Mouse (Mus musculus): Measurements from ENCODE around the gene Yeats4. TPM values are rescaled to one million over a fixed set of nuclear protein-coding genes. Genes with fewer than 3 reads are reported as not detected.

Gene Yeats4
- 49.2 and 56.2 TPM in 2 replicates for polyA plus RNA-seq (2015; fragmentation: Nextera tagmentation; extraction: Ambion mirVana)

DNA sequence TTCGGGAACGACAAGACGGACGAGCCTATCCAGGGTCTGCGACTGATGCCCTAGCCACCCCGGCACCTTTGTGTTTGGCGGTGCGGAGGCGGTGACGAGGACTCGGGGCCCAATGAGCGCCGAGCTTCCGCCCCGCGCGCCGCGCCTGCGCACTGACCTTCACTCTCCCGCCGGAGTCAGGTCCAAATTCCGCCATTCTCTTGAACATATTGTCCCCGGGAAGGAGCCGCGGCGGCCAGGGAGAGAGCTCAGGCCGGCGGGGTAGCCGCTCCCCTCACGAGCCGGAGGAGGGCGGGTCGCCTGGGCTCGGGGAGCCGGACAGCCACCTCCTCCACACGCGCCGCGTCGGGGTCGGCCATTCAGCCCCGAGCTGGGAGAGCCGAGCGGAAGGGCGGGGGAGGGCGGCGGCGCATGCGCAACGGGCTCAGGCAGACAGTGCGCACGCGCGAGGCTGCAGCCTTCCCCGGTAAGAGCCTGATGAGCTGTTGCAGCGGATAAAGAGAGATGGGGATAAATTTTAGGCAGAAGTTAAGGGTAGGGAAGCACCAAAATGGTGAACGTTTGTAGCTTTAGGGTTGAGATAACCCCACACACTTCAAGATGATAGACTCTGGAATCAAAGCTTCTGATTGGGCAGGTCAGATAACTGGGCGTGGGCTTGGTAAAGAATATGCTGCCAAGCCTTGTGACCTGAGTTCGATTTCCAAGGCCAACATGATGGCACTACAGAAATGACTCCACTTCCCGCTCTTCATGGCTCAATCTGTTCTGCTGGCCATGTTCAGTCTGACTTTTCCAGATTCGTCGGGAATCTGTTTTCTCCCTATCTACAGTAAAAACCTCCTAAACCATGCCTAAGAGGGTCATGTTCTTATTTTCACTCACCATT is at the start of gene Yeats4:
Yeats4 (minus strand) TSS at position 406 of the 889 bp plus-strand sequence.
- peak within 1 kb of the TSS; percentile 95 for H3K27ac ChIP-seq
- WGBS (ENCODE audit: insufficient replicate concordance), result 1% methylated on average over 59 of the region's 63 CpGs
- H3K27me3 ChIP-seq, result no peaks in the 10 kb centered on the region
- H3K9me3 ChIP-seq (replicated peaks), result no peaks in the 10 kb centered on the region
- H3K36me3 ChIP-seq, result peaks cover 36% of the 10 kb centered on the region
- ATAC-seq (ENCODE audit: low read depth) (peak; percentile 97), DNase-seq (peak; percentile 94)
- peak within 1 kb of the TSS; percentile 92 for H3K9ac ChIP-seq
- H3K4me3 ChIP-seq (replicated peaks), result peak within 1 kb of the TSS; percentile 81
- peak within 1 kb of the TSS; percentile 89 for H3K4me2 ChIP-seq
- H3K4me1 ChIP-seq (replicated peaks), result peaks cover 28% of the 10 kb centered on the region

DNA sequence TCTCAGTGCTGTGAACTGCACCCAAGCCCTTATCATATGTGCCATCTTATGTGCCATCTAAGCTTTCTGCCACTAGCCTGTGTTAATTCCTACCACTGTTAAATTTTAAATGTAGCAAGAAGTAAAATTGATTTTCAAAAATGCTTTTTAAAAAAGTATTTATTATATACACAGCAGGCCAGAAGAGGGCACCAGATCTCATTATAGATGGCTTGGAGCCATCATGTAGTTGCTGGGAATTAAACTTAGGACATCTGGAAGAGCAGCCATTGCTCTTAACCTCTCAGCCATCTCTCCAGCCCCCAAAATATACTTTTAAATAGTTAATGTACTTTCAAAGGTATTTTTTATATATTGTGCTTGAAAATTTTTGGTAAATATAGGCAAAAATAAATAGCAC is 47.7 kb upstream of the Yeats4 start:
- no peak overlapping the region for H3K27ac ChIP-seq
- no peak for DNase-seq
- no peak overlapping the region for H3K4me3 ChIP-seq (replicated peaks)
- H3K4me1 ChIP-seq (replicated peaks), result no peaks in the 10 kb centered on the region
- no peaks in the 10 kb centered on the region for H3K36me3 ChIP-seq
- no peak for ATAC-seq (ENCODE audit: low read depth)
- no peaks in the 10 kb centered on the region for H3K9me3 ChIP-seq (replicated peaks)
- no peak overlapping the region for H3K4me2 ChIP-seq
- no peaks in the 10 kb centered on the region for H3K27me3 ChIP-seq
- H3K9ac ChIP-seq, result no peak overlapping the region

DNA sequence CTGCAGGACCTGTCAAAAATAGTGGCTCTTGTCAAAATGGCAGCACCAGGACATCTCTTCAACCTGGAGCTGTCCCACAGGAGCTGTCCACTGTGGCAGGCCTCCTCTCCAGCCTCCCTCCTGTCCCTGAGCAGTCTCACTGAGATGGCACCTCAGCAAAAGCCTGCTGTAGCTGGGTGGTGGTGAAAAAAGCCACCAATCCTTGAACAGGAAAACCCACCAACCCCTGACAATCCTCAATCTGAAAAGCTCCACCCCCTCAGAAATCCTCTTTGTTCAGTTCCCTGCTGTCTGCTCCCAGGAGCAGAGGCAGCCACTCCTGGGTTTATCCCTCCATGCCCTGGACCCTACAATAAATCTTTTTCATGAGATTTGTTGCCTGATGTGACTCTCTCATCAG is 35.6 kb upstream of the Yeats4 start:
- Histone ChIP-seq H3K27me3 (no peaks in the 10 kb centered on the region), H3K4me1 (replicated peaks) (no peaks in the 10 kb centered on the region), H3K9me3 (replicated peaks) (no peaks in the 10 kb centered on the region), H3K36me3 (no peaks in the 10 kb centered on the region), H3K27ac (no peak overlapping the region), H3K9ac (no peak overlapping the region), H3K4me2 (no peak overlapping the region), H3K4me3 (replicated peaks) (no peak overlapping the region)
- ATAC-seq (ENCODE audit: low read depth), result no peak
- no peak for DNase-seq

DNA sequence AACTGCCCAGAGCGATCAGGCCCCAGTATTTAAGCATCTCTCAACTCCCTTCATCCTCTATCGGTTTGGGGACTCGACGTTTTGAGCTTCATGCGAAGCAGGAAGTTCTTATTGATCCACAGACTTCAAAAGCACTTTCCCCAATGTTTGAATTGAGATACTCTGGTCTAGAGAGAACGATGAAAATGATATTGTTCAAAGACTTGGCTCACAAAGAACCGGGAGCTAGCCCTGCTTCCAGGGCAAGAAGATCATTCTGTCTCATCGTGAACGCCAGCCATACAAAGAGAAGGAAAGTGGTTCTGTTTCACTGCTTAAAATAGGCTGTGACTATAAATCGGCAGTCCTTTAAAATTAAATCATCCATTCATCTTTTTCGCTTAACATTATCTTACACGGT is 14.3 kb upstream of the Yeats4 start, which contains the start of gene 9530003J23Rik:
9530003J23Rik (minus strand) TSS at position 101 of the 400 bp plus-strand sequence.
- peaks cover 3% of the 10 kb centered on the region; the same call in 1 of the 2 replicates for H3K4me1 ChIP-seq (replicated peaks)
- H3K9ac ChIP-seq, result no peak within 1 kb of the TSS
- H3K27ac ChIP-seq, result no peak within 1 kb of the TSS
- H3K4me2 ChIP-seq, result no peak within 1 kb of the TSS
- no peaks in the 10 kb centered on the region for H3K36me3 ChIP-seq
- no peak within 1 kb of the TSS for H3K4me3 ChIP-seq (replicated peaks)
- 67% methylated on average over 12 of the region's 12 CpGs for WGBS (ENCODE audit: insufficient replicate concordance)
- no peak for DNase-seq
- no peaks in the 10 kb centered on the region for H3K9me3 ChIP-seq (replicated peaks)
- H3K27me3 ChIP-seq, result no peaks in the 10 kb centered on the region
- no peak for ATAC-seq (ENCODE audit: low read depth)

DNA sequence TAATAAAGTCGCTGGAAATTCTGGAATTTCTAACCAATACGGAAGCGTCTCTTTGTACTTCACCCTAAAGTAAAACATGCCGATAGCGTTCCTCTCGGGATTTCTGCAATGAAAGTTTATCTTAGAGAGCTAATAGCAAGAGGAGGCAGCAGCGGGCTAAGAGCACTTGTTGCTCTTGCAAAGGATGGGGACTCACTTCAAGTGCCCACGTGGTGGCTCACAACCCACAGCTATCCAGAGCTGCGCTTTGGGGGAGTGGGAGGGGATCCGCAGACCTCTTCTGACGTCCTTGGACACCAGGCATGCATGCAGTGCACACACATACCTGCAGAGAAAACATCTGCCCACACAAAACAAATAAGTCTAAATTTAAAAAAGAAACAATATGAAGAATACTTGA is 11.6 kb upstream of the Yeats4 start:
- H3K36me3 ChIP-seq, result no peaks in the 10 kb centered on the region
- H3K27me3 ChIP-seq, result no peaks in the 10 kb centered on the region
- 59% methylated on average over 11 of the region's 11 CpGs for WGBS (ENCODE audit: insufficient replicate concordance)
- no peak for DNase-seq
- H3K9ac ChIP-seq, result no peak overlapping the region
- no peak overlapping the region for H3K27ac ChIP-seq
- H3K4me2 ChIP-seq, result no peak overlapping the region
- no peak for ATAC-seq (ENCODE audit: low read depth)
- no peak overlapping the region for H3K4me3 ChIP-seq (replicated peaks)
- no peaks in the 10 kb centered on the region for H3K9me3 ChIP-seq (replicated peaks)
- peaks cover 3% of the 10 kb centered on the region; the same call in 1 of the 2 replicates for H3K4me1 ChIP-seq (replicated peaks)

DNA sequence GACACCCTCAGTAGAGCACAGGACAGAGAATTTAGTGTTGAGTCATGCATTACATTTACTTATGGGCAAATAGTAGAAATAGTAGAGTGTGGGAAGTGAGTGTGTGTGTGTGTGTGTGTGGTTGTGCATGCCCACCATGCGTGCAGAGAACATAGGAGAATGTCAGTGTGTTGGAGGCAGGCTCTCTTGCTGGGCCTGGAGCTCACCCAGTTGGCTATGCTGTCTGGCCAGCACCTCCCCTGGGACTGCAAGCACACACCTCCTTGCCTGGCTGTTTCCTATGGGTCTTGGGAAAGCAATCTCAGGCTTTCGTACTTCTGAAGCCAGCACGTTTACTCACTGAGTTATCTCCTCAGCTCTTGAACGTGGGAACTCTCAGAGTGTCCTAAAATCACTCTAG is 10.5 kb upstream of the Yeats4 start:
- Histone ChIP-seq H3K27me3 (no peaks in the 10 kb centered on the region), H3K9ac (no peak overlapping the region), H3K4me3 (replicated peaks) (no peak overlapping the region), H3K4me2 (no peak overlapping the region), H3K4me1 (replicated peaks) (peaks cover 3% of the 10 kb centered on the region; the same call in 1 of the 2 replicates), H3K9me3 (replicated peaks) (no peaks in the 10 kb centered on the region), H3K27ac (no peak overlapping the region), H3K36me3 (no peaks in the 10 kb centered on the region)
- ATAC-seq (ENCODE audit: low read depth) (no peak), DNase-seq (no peak)
- 48% methylated on average over 4 of the region's 4 CpGs for WGBS (ENCODE audit: insufficient replicate concordance)

DNA sequence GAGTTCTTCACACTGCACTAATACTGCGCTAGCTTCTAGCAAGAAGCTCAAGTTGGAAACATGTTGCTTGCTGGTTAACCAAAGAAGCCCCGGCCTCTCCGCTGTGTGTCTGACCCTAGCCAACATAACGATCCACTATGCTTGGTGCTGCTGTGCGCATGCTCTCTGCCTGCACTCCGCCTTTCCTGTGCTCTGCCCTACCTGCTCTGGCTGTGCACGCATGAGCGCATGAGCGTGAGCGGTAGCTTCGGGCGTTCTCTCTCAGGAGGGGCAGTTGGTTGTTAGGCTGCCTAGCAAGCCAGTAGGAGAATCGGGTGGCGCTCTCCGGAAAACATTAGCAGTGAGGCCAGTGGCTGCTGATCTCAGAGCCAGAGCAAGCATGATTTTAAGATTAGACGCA is 5.5 kb upstream of the Yeats4 start:
- WGBS (ENCODE audit: insufficient replicate concordance), result 70% methylated on average over 16 of the region's 16 CpGs
- Histone ChIP-seq H3K27ac (no peak overlapping the region), H3K9me3 (replicated peaks) (no peaks in the 10 kb centered on the region), H3K9ac (no peak overlapping the region), H3K4me2 (no peak overlapping the region), H3K27me3 (no peaks in the 10 kb centered on the region), H3K4me3 (replicated peaks) (no peak overlapping the region), H3K36me3 (no peaks in the 10 kb centered on the region), H3K4me1 (replicated peaks) (peaks cover 12% of the 10 kb centered on the region)
- DNase-seq (no peak), ATAC-seq (ENCODE audit: low read depth) (0 out of 2 replicates have a peak, but pooled peaks have one; percentile 33)

DNA sequence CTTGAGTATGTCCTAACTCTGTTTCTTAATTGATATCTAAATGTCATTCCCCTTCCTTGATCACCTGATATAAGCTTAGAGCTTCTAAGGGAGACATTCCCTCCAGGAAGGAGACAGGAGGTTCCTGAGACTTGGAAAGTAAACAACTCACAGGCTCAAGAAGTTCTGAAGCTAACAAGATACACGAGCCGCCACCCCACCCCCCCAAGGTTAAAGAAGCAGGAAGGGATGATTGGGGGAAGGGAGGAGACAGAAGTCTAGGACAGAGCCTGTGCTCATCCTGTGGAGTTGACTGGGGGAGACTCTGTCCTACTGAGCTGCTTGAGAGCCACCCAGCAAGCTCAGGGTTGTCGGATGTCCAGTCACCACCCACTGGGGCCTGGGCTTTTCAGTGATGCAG is 1.7 kb upstream of the Yeats4 start:
- no peak for DNase-seq

DNA sequence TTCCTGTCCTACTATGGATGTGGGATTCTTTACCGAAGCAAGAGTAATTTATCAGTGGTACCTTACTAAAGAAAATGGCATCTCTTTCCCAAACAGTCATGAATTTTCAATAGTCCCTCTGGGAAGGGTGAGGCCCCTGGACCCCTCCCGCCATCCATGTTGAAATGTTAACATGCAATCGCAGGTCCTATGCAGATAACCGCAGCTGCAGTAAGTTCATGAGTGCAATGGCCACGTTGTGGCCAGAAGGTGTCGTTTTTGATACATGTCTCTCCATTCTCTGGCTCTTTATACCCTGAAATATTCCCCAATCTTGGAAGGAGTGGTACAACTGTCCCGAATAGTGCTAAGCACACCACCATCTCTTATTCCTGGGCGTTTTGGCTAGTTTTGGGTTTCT is 787 bp upstream of the Yeats4 start:
- peaks cover 29% of the 10 kb centered on the region for H3K36me3 ChIP-seq
- H3K4me3 ChIP-seq (replicated peaks), result peak overlapping the region; percentile 81
- H3K27me3 ChIP-seq, result no peaks in the 10 kb centered on the region
- no peak for ATAC-seq (ENCODE audit: low read depth)
- peak overlapping the region; percentile 89 for H3K4me2 ChIP-seq
- H3K9me3 ChIP-seq (replicated peaks), result no peaks in the 10 kb centered on the region
- H3K9ac ChIP-seq, result peak overlapping the region; percentile 92
- peak overlapping the region; percentile 95 for H3K27ac ChIP-seq
- no peak for DNase-seq
- peaks cover 28% of the 10 kb centered on the region for H3K4me1 ChIP-seq (replicated peaks)
- WGBS (ENCODE audit: insufficient replicate concordance), result 38% methylated on average over 8 of the region's 8 CpGs

More for the DNA sequence above, 1.7 kb upstream of the Yeats4 start:
- ATAC-seq (ENCODE audit: low read depth), result no peak
- Histone ChIP-seq H3K36me3 (peaks cover 19% of the 10 kb centered on the region), H3K27ac (no peak overlapping the region), H3K4me2 (no peak overlapping the region), H3K9me3 (replicated peaks) (no peaks in the 10 kb centered on the region), H3K27me3 (no peaks in the 10 kb centered on the region), H3K9ac (no peak overlapping the region), H3K4me1 (replicated peaks) (peaks cover 28% of the 10 kb centered on the region), H3K4me3 (replicated peaks) (no peak overlapping the region)
- 67% methylated on average over 3 of the region's 3 CpGs for WGBS (ENCODE audit: insufficient replicate concordance)

DNA sequence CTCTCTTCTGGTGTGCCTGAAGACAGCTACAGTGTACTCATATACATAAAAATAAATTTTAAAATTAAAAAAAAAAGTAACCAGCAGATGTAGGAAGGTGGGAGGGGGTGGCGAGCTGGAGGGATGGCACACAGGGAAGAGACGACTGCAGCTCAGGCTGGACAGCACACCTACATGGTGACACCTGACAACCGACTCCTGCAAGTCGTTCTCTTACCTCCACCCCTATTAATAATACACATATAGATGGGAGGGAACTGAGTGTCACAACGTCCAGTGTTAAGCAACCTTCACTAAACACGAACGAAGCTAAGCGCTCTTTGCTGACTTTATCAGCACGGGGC is 577 bp downstream of the Yeats4 start:
- DNase-seq, result no peak
- peak overlapping the region; percentile 81 for H3K4me3 ChIP-seq (replicated peaks)
- H3K9ac ChIP-seq, result peak overlapping the region; percentile 92
- WGBS (ENCODE audit: insufficient replicate concordance), result 0% methylated on average over 9 of the region's 9 CpGs
- H3K27ac ChIP-seq, result peak overlapping the region; percentile 95
- peaks cover 28% of the 10 kb centered on the region for H3K4me1 ChIP-seq (replicated peaks)
- no peak for ATAC-seq (ENCODE audit: low read depth)
- H3K9me3 ChIP-seq (replicated peaks), result no peaks in the 10 kb centered on the region
- no peaks in the 10 kb centered on the region for H3K27me3 ChIP-seq
- peaks cover 38% of the 10 kb centered on the region for H3K36me3 ChIP-seq
- peak overlapping the region; percentile 89 for H3K4me2 ChIP-seq

DNA sequence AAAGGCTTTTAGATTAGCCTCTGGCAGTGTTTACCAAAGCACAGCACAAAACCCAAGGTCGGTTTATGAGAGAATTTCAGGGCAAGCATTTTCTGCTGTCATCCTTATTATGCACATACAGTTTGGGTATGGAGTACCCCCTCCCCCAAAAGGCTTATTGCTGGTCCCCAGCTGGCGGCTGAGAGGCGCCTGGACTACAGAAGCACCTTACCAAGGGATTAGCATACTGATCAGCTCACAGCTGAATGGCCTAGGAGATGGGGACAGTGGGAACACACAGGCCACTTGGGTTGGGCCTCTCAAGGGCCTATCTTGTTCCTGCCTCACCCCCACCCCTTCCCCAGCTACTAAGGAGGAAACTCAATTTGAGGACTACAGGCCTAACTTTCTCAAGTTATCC is 1.5 kb downstream of the Yeats4 start:
- H3K4me1 ChIP-seq (replicated peaks), result peaks cover 28% of the 10 kb centered on the region
- no peak for ATAC-seq (ENCODE audit: low read depth)
- no peak for DNase-seq
- peak overlapping the region; percentile 92 for H3K9ac ChIP-seq
- H3K27ac ChIP-seq, result no peak overlapping the region; the same call in 1 of the 2 replicates
- no peaks in the 10 kb centered on the region for H3K27me3 ChIP-seq
- WGBS (ENCODE audit: insufficient replicate concordance), result 76% methylated on average over 3 of the region's 3 CpGs
- peak overlapping the region; percentile 81 for H3K4me3 ChIP-seq (replicated peaks)
- H3K36me3 ChIP-seq, result peaks cover 48% of the 10 kb centered on the region
- no peaks in the 10 kb centered on the region for H3K9me3 ChIP-seq (replicated peaks)
- peak overlapping the region; percentile 89 for H3K4me2 ChIP-seq

DNA sequence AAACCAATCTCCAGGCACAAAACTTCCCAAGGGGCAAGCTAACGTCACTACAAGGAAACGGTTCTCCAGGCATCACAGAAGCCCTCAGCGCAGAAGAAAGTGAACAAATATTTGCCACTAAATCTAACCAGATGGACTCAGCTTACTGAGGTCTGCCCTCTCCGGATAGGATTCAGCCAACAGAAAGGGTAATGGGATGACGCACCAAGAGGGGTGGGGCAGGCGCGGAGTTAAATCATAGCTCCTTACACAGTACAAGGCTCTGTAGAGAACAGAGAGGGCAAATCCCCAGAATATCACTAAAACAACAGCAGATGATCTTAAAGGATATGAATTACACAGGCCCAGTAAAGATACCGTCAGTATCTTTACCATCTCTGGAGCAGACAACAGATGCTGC is 6.0 kb downstream of the Yeats4 start:
- no peak overlapping the region for H3K4me2 ChIP-seq
- H3K9ac ChIP-seq, result no peak overlapping the region
- no peak for ATAC-seq (ENCODE audit: low read depth)
- H3K36me3 ChIP-seq, result peaks cover 88% of the 10 kb centered on the region
- H3K4me3 ChIP-seq (replicated peaks), result no peak overlapping the region
- H3K27ac ChIP-seq, result no peak overlapping the region
- DNase-seq, result no peak
- H3K9me3 ChIP-seq (replicated peaks), result no peaks in the 10 kb centered on the region
- H3K4me1 ChIP-seq (replicated peaks), result peaks cover 15% of the 10 kb centered on the region
- WGBS (ENCODE audit: insufficient replicate concordance), result 91% methylated on average over 8 of the region's 8 CpGs
- no peaks in the 10 kb centered on the region for H3K27me3 ChIP-seq
